13 mouse cellular contexts compared by ENCODE assay signal in the genomic region with DNA sequence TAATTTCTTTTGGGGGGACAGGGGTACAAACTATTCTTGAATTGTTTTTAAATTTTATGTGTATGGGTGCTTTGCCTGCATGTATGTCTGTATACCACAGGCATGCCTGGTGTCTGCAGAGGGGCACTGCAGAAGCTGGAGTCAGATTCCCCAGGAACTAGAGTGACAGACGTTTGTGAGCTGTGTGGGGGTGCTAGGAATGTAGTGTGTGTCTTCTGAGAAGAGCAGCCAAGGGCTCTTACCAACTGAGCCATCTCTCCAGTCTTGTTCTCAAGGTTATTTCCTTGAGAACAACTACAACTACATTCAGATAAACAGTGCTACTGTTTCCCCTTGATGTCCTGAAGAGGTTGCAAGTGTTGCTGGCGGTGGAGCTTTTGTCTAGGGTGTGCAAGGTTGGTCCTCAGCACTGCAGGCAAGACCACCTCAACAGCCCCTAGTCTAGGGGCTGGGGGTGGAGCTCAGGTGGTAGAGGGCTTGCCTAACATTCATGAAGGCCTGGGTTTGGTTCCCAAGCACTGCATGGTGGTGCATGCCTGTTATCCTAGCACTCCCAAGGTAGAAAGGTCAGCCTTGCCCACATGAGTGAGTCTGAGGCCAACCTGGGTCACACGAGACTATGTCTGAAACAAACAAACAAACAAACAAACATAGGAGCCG. TPM values are rescaled to one million over a fixed set of nuclear protein-coding genes. Genes with fewer than 3 reads are reported as not detected.
DNase-seq lines count a peak whose midpoint lies in the region; ATAC-seq and TF ChIP-seq lines count a peak whose summit lies in the region.
"Had no signal": no experiment of that assay in that cellular context is flagged by ENCODE, and none has a peak within 500 bp of the region (broad histone marks: within the 10 kb centered on the region; RNA-seq: fewer than 3 reads in every experiment).

No protein-coding gene starts in this region.

- H3K9ac ChIP-seq in liver, embryonic 11.5 days (ENCODE audit: low read depth, low read length): no peak overlapping the region
- no peak overlapping the region for H3K9ac ChIP-seq in intestine, postnatal 0 days (ENCODE audit: low read depth, low read length)
- no peak overlapping the region for H3K9ac ChIP-seq in neural tube, embryonic 15.5 days (replicated peaks)
- H3K9ac ChIP-seq: embryonic facial prominence, embryonic 15.5 days had no signal

- H3K4me3 ChIP-seq in erythroblast, embryonic 14.5 days (replicated peaks): peak overlapping the region; percentile 36
- no peak overlapping the region for H3K4me3 ChIP-seq in liver, embryonic 11.5 days (ENCODE audit: low read depth, low read length)
- no peak overlapping the region for H3K4me3 ChIP-seq in intestine, postnatal 0 days (ENCODE audit: low read depth, low read length)
- no peak overlapping the region for H3K4me3 ChIP-seq in neural tube, embryonic 15.5 days (replicated peaks)

- DNase-seq in liver, embryonic 11.5 days (ENCODE audit: low spot score): no peak
- no peak for DNase-seq in liver
- no peak for DNase-seq in gastrocnemius, postnatal 14 days
- no peak for DNase-seq in spleen, adult 18-20 months
- DNase-seq: cerebellum, adult 11 months; heart, postnatal 10 days; right cerebral cortex, postnatal 14 days; thymus, adult 2 months had no signal

- no peaks in the 10 kb centered on the region for H3K27me3 ChIP-seq in erythroblast, embryonic 14.5 days (ENCODE audit: control insufficient read depth)
- H3K27me3 ChIP-seq in liver, embryonic 11.5 days (replicated peaks; ENCODE audit: control insufficient read depth, insufficient read depth, low read length): no peaks in the 10 kb centered on the region
- no peaks in the 10 kb centered on the region for H3K27me3 ChIP-seq in intestine, postnatal 0 days (replicated peaks; ENCODE audit: control insufficient read depth, insufficient read depth, low read length)
- no peaks in the 10 kb centered on the region for H3K27me3 ChIP-seq in neural tube, embryonic 15.5 days (replicated peaks)
- H3K27me3 ChIP-seq: embryonic facial prominence, embryonic 15.5 days had no signal

- peak overlapping the region; percentile 23; the same call in 1 of the 2 replicates for H3K4me2 ChIP-seq in liver, embryonic 11.5 days
- 0 out of 2 replicates have a peak overlapping the region, but pooled peaks have one; percentile 6 for H3K4me2 ChIP-seq in intestine, postnatal 0 days (replicated peaks; ENCODE audit: low read depth)
- H3K4me2 ChIP-seq in neural tube, embryonic 15.5 days: peak overlapping the region; percentile 19; the same call in 1 of the 2 replicates

- intact Hi-C loops in gastrocnemius, postnatal 14 days (cut with DNase I; ENCODE audit: low total_unique reads): no loop called here

- 67% methylated on average over 4 of the region's 4 CpGs for WGBS in liver, embryonic 11.5 days
- WGBS in intestine, postnatal 0 days: 43% methylated on average over 4 of the region's 4 CpGs
- 83% methylated on average over 4 of the region's 4 CpGs for WGBS in neural tube, embryonic 15.5 days

- no peak overlapping the region for H3K27ac ChIP-seq in liver, embryonic 11.5 days (ENCODE audit: low read depth, low read length)
- peak overlapping the region; percentile 21; the same call in 1 of the 2 replicates for H3K27ac ChIP-seq in intestine, postnatal 0 days (ENCODE audit: low read depth, low read length)
- H3K27ac ChIP-seq in neural tube, embryonic 15.5 days (replicated peaks): no peak overlapping the region
- H3K27ac ChIP-seq: embryonic facial prominence, embryonic 15.5 days had no signal

- no peak for TF ChIP-seq CTCF in intestine, postnatal 0 days (IDR thresholded peaks at IDR 0.05; ENCODE audit: low read depth)

- H3K9me3 ChIP-seq in erythroblast, embryonic 14.5 days (ENCODE audit: control insufficient read depth, low read length): no peaks in the 10 kb centered on the region
- no peaks in the 10 kb centered on the region for H3K9me3 ChIP-seq in liver, embryonic 11.5 days (ENCODE audit: control insufficient read depth, low read length)
- no peaks in the 10 kb centered on the region for H3K9me3 ChIP-seq in intestine, postnatal 0 days (ENCODE audit: control insufficient read depth)
- H3K9me3 ChIP-seq in neural tube, embryonic 15.5 days (replicated peaks): no peaks in the 10 kb centered on the region
- H3K9me3 ChIP-seq: embryonic facial prominence, embryonic 15.5 days had no signal

- H3K4me1 ChIP-seq in erythroblast, embryonic 14.5 days (ENCODE audit: control insufficient read depth): peaks cover 60% of the 10 kb centered on the region
- peaks cover 26% of the 10 kb centered on the region for H3K4me1 ChIP-seq in liver, embryonic 11.5 days (replicated peaks; ENCODE audit: control insufficient read depth, insufficient read depth, low read length)
- H3K4me1 ChIP-seq in intestine, postnatal 0 days (replicated peaks; ENCODE audit: control insufficient read depth, insufficient read depth, low read length): peaks cover 7% of the 10 kb centered on the region; the same call in 1 of the 2 replicates
- peaks cover 46% of the 10 kb centered on the region for H3K4me1 ChIP-seq in neural tube, embryonic 15.5 days

- ATAC-seq in erythroblast, adult 5-6 weeks (replicated peaks; ENCODE audit: low FRiP score, poor library complexity, severe bottlenecking): no peak
- no peak for ATAC-seq in liver, embryonic 11.5 days (replicated peaks; ENCODE audit: low FRiP score)
- no peak for ATAC-seq in intestine, postnatal 0 days
- no peak for ATAC-seq in neural tube, embryonic 15.5 days (ENCODE audit: low FRiP score)

- H3K36me3 ChIP-seq in erythroblast, embryonic 14.5 days (ENCODE audit: control insufficient read depth): peaks cover 55% of the 10 kb centered on the region
- no peaks in the 10 kb centered on the region for H3K36me3 ChIP-seq in liver, embryonic 11.5 days (ENCODE audit: control insufficient read depth, insufficient read depth, low read length)
- 0 out of 2 replicates have a peak, but pooled peaks cover 4% of the 10 kb centered on the region for H3K36me3 ChIP-seq in intestine, postnatal 0 days (ENCODE audit: control insufficient read depth, insufficient read depth)
- H3K36me3 ChIP-seq in neural tube, embryonic 15.5 days: no peaks in the 10 kb centered on the region

RNA-seq across cellular contexts. Expression of a gene that starts 1.8 kb away (rescaled TPM):
- 2.2 and 2.4 TPM in 2 replicates for polyA plus RNA-seq in erythroblast, embryonic 14.5 days (2012)
- total RNA-seq in erythroblast, adult 5-6 weeks (2015; ENCODE audit: low replicate concordance): 7.3 and 36.5 TPM in 2 replicates
- total RNA-seq in erythroblast, adult 5-6 weeks (2017; ENCODE audit: low replicate concordance): 14.8 and 27.6 TPM in 2 replicates
- polyA plus RNA-seq in liver, embryonic 11.5 days (2014; fragmentation: Nextera tagmentation; extraction: Ambion mirVana): 4.1 and 4.8 TPM in 2 replicates
- polyA plus RNA-seq in intestine, postnatal 0 days (2015; fragmentation: Nextera tagmentation; extraction: Ambion mirVana): 2.6 and 2.9 TPM in 2 replicates
- 6.1 and 6.8 TPM in 2 replicates for polyA plus RNA-seq in neural tube, embryonic 15.5 days (2015; fragmentation: Nextera tagmentation; extraction: Ambion mirVana)
- 1 to 10 TPM; 3.2 to 4.3 TPM for total RNA-seq in gastrocnemius, postnatal 14 days (2021)

RNA-seq across cellular contexts. Expression of a gene that starts 20.9 kb away (rescaled TPM):
- polyA plus RNA-seq in erythroblast, embryonic 14.5 days (2012): 0.29 and 0.65 TPM in 2 replicates
- total RNA-seq in erythroblast, adult 5-6 weeks (2015; ENCODE audit: low replicate concordance): 2.5 and 4.8 TPM in 2 replicates
- 6.3 and 16.2 TPM in 2 replicates for total RNA-seq in erythroblast, adult 5-6 weeks (2017; ENCODE audit: low replicate concordance)
- 1.5 and 2.5 TPM in 2 replicates for polyA plus RNA-seq in liver, embryonic 11.5 days (2014; fragmentation: Nextera tagmentation; extraction: Ambion mirVana)
- 0.47 and 1.2 TPM in 2 replicates for polyA plus RNA-seq in intestine, postnatal 0 days (2015; fragmentation: Nextera tagmentation; extraction: Ambion mirVana)
- polyA plus RNA-seq in neural tube, embryonic 15.5 days (2015; fragmentation: Nextera tagmentation; extraction: Ambion mirVana): 2.5 and 2.9 TPM in 2 replicates
- 1 to 10 TPM; 1.2 to 1.9 TPM for total RNA-seq in gastrocnemius, postnatal 14 days (2021)

RNA-seq across cellular contexts. Expression of a gene that starts 20.9 kb away (rescaled TPM):
- polyA plus RNA-seq in erythroblast, embryonic 14.5 days (2012): 0.43 and 0.45 TPM in 2 replicates
- 10.4 and 19.9 TPM in 2 replicates for total RNA-seq in erythroblast, adult 5-6 weeks (2015; ENCODE audit: low replicate concordance)
- 48.5 and 68.2 TPM in 2 replicates for total RNA-seq in erythroblast, adult 5-6 weeks (2017; ENCODE audit: low replicate concordance)
- 48.9 and 53.3 TPM in 2 replicates for polyA plus RNA-seq in liver, embryonic 11.5 days (2014; fragmentation: Nextera tagmentation; extraction: Ambion mirVana)
- polyA plus RNA-seq in intestine, postnatal 0 days (2015; fragmentation: Nextera tagmentation; extraction: Ambion mirVana): 22.8 and 22.9 TPM in 2 replicates
- 36.9 and 39.8 TPM in 2 replicates for polyA plus RNA-seq in neural tube, embryonic 15.5 days (2015; fragmentation: Nextera tagmentation; extraction: Ambion mirVana)
- total RNA-seq in gastrocnemius, postnatal 14 days (2021): 10 to 100 TPM; 10.3 to 12.6 TPM

RNA-seq across cellular contexts. Expression of a gene that starts 21.0 kb away (rescaled TPM):
- polyA plus RNA-seq in erythroblast, embryonic 14.5 days (2012): 2.8 and 3.4 TPM in 2 replicates
- 1.2 and 2.1 TPM in 2 replicates for total RNA-seq in erythroblast, adult 5-6 weeks (2015; ENCODE audit: low replicate concordance)
- total RNA-seq in erythroblast, adult 5-6 weeks (2017; ENCODE audit: low replicate concordance): 3.2 and 4.3 TPM in 2 replicates
- polyA plus RNA-seq in liver, embryonic 11.5 days (2014; fragmentation: Nextera tagmentation; extraction: Ambion mirVana): 43.1 and 45.9 TPM in 2 replicates
- 7.7 and 8.2 TPM in 2 replicates for polyA plus RNA-seq in intestine, postnatal 0 days (2015; fragmentation: Nextera tagmentation; extraction: Ambion mirVana)
- 34.7 and 37.1 TPM in 2 replicates for polyA plus RNA-seq in neural tube, embryonic 15.5 days (2015; fragmentation: Nextera tagmentation; extraction: Ambion mirVana)
- total RNA-seq in gastrocnemius, postnatal 14 days (2021): 10 to 100 TPM; 12.3 to 14.8 TPM

RNA-seq across cellular contexts. Expression of a gene that starts 55.9 kb away (rescaled TPM):
- 8.2 and 11.4 TPM in 2 replicates for polyA plus RNA-seq in erythroblast, embryonic 14.5 days (2012)
- total RNA-seq in erythroblast, adult 5-6 weeks (2015; ENCODE audit: low replicate concordance): 24.2 and 44.9 TPM in 2 replicates
- 9.1 and 10.8 TPM in 2 replicates for total RNA-seq in erythroblast, adult 5-6 weeks (2017; ENCODE audit: low replicate concordance)
- 442 and 486 TPM in 2 replicates for polyA plus RNA-seq in liver, embryonic 11.5 days (2014; fragmentation: Nextera tagmentation; extraction: Ambion mirVana)
- polyA plus RNA-seq in intestine, postnatal 0 days (2015; fragmentation: Nextera tagmentation; extraction: Ambion mirVana): 384 and 398 TPM in 2 replicates
- 301 and 304 TPM in 2 replicates for polyA plus RNA-seq in neural tube, embryonic 15.5 days (2015; fragmentation: Nextera tagmentation; extraction: Ambion mirVana)
- 100 to 1,000 TPM; 147 to 153 TPM for total RNA-seq in gastrocnemius, postnatal 14 days (2021)

Comparison
In these comparisons a context has a peak if more than half of its experiments do, and no peak if none do; other contexts are left out.
1. RNA of a gene that starts 20.9 kb away (polyA plus RNA-seq): 48.9 to 53.3 TPM in liver, embryonic 11.5 days, 36.9 to 39.8 TPM in neural tube, embryonic 15.5 days and 22.8 to 22.9 TPM in intestine, postnatal 0 days; 0.43 to 0.45 TPM in erythroblast, embryonic 14.5 days; every median in the first group is over 10 times any median in the second.
2. Peak in every context shown above with its lines, with median percentiles within 50 percentile points of each other: H3K4me2 ChIP-seq.